35 mouse cellular contexts compared by ENCODE assay signal in the genomic region with DNA sequence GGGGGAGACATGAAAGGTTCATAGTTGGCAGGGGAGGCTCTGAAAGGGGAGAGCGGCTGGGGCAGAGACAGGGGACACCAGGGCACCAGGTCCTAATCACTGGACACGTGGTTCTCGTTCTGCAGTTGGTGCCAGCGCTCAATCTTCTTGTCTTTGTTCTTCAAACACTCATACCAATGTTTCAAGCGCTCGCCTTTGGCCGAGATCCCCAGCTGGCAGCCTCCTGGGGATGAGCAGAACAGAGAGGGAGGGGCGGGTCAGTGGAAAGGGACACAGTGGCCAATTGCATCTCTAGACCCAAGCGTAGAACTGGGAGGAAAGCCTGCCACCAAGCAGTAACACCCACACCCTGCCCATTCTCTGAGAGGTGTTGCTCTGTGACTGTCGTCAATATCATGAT. TPM values are rescaled to one million over a fixed set of nuclear protein-coding genes. Genes with fewer than 3 reads are reported as not detected.
DNase-seq lines count a peak whose midpoint lies in the region; ATAC-seq lines count a peak whose summit lies in the region.
"Had no signal": no experiment of that assay in that cellular context is flagged by ENCODE, and none has a peak within 500 bp of the region (broad histone marks: within the 10 kb centered on the region; RNA-seq: fewer than 3 reads in every experiment).

No protein-coding gene starts in this region.

- no peaks in the 10 kb centered on the region for H3K9me3 ChIP-seq in forebrain, embryonic 16.5 days (ENCODE audit: control insufficient read depth, low read length)
- H3K9me3 ChIP-seq: embryonic facial prominence, embryonic 13.5 days; forebrain, embryonic 12.5 days; hindbrain, embryonic 12.5 days; limb, embryonic 12.5 days; midbrain, embryonic 15.5 days; neural tube, embryonic 13.5 days had no signal

- H3K4me1 ChIP-seq in forebrain, embryonic 16.5 days (replicated peaks; ENCODE audit: control insufficient read depth, insufficient read depth, low read length) = no peaks in the 10 kb centered on the region
- H3K4me1 ChIP-seq: embryonic facial prominence, embryonic 13.5 days; limb, embryonic 12.5 days; midbrain, embryonic 15.5 days; neural tube, embryonic 13.5 days had no signal

- H3K4me3 ChIP-seq in forebrain, embryonic 16.5 days (replicated peaks; ENCODE audit: low read length) = no peak overlapping the region
- H3K4me3 ChIP-seq: embryonic facial prominence, embryonic 13.5 days; erythroblast, embryonic 14.5 days; forebrain, embryonic 12.5 days; hindbrain, embryonic 12.5 days; limb, embryonic 12.5 days; midbrain, embryonic 15.5 days; neural tube, embryonic 13.5 days had no signal

- no peak overlapping the region for H3K4me2 ChIP-seq in forebrain, embryonic 16.5 days (ENCODE audit: low read length)
- H3K4me2 ChIP-seq: embryonic facial prominence, embryonic 13.5 days; forebrain, embryonic 12.5 days; hindbrain, embryonic 12.5 days; limb, embryonic 12.5 days; liver, embryonic 11.5 days; midbrain, embryonic 15.5 days; neural tube, embryonic 13.5 days had no signal

- H3K9ac ChIP-seq in forebrain, embryonic 16.5 days (replicated peaks; ENCODE audit: low read depth, low read length) = no peak overlapping the region
- H3K9ac ChIP-seq: embryonic facial prominence, embryonic 13.5 days; forebrain, embryonic 12.5 days; hindbrain, embryonic 12.5 days; limb, embryonic 12.5 days; liver, postnatal 0 days; midbrain, embryonic 15.5 days; neural tube, embryonic 13.5 days had no signal

- DNase-seq in cerebellum, adult 9-10 months = peak; percentile 39
- no peak for DNase-seq in cerebellum, adult 11-12 months
- DNase-seq in layer of hippocampus, adult 18-20 months (ENCODE audit: low spot score in 2 of 2) = peak; percentile 22 to 46
- DNase-seq in layer of hippocampus, adult 9-10 months (ENCODE audit: low spot score) = no peak
- DNase-seq in right cerebral cortex, postnatal 36 days (ENCODE audit: low spot score in 2 of 2) = peak; percentile 14 to 23
- DNase-seq in right cerebral cortex, postnatal 4 days = no peak
- DNase-seq: embryo, embryonic 11 days; gastrocnemius, postnatal 14 days; kidney, adult 18-20 months; kidney, postnatal 4 days; liver, postnatal 0 days; thymus, postnatal 36 days had no signal

- WGBS in forebrain, embryonic 16.5 days = 69% methylated on average over 10 of the region's 10 CpGs

- no peaks in the 10 kb centered on the region for H3K36me3 ChIP-seq in forebrain, embryonic 16.5 days (ENCODE audit: control insufficient read depth, insufficient read depth)
- H3K36me3 ChIP-seq: embryonic facial prominence, embryonic 13.5 days; forebrain, embryonic 12.5 days; hindbrain, embryonic 12.5 days; limb, embryonic 12.5 days; midbrain, embryonic 15.5 days; neural tube, embryonic 13.5 days had no signal

- no peaks in the 10 kb centered on the region for H3K27me3 ChIP-seq in forebrain, embryonic 16.5 days (replicated peaks; ENCODE audit: control insufficient read depth, insufficient read depth, low read length)
- H3K27me3 ChIP-seq: embryonic facial prominence, embryonic 13.5 days; forebrain, embryonic 12.5 days; hindbrain, embryonic 12.5 days; midbrain, embryonic 15.5 days; neural tube, embryonic 13.5 days; Patski had no signal

- no peak for ATAC-seq in granulocyte monocyte progenitor cell, adult 5-6 weeks (replicated peaks; ENCODE audit: poor library complexity, severe bottlenecking)
- no peak for ATAC-seq in forebrain, embryonic 16.5 days
- ATAC-seq: CD4-positive, CD25-positive, alpha-beta regulatory T cell, adult 4 months; inflammation-experienced regulatory T-cells, adult 6 months; liver, postnatal 0 days; lung, postnatal 0 days; midbrain, embryonic 15.5 days; Patski had no signal

- H3K27ac ChIP-seq in forebrain, embryonic 16.5 days (ENCODE audit: low read length) = no peak overlapping the region
- H3K27ac ChIP-seq: embryonic facial prominence, embryonic 13.5 days; forebrain, embryonic 12.5 days; hindbrain, embryonic 12.5 days; limb, embryonic 12.5 days; macrophage; midbrain, embryonic 15.5 days; neural tube, embryonic 13.5 days had no signal

RNA-seq across cellular contexts. Expression of a gene that starts 27.7 kb away (rescaled TPM):
- not detected for total RNA-seq in layer of hippocampus, adult 18-20 months (2021)
- total RNA-seq in granulocyte monocyte progenitor cell, adult 5-6 weeks (2014; fragmentation: Nextera tagmentation) = not detected in 2 replicates
- not detected in 2 replicates for total RNA-seq in granulocyte monocyte progenitor cell, adult 5-6 weeks (2017)
- not detected in 2 replicates for polyA plus RNA-seq in forebrain, embryonic 16.5 days (2015; fragmentation: Nextera tagmentation; extraction: Ambion mirVana)
- total RNA-seq: adrenal gland, adult 18-20 months; adrenal gland, postnatal 4 days; gastrocnemius, postnatal 14 days; heart, adult 18-20 months; heart, postnatal 25 days; left cerebral cortex, postnatal 14 days had no signal
- polyA plus RNA-seq: CD4-positive, CD25-positive, alpha-beta regulatory T cell, adult 4 months; embryonic facial prominence, embryonic 13.5 days; erythroblast, embryonic 14.5 days; forebrain, embryonic 12.5 days; heart, embryonic 14.5 days; hindbrain, embryonic 12.5 days; inflammation-experienced regulatory T-cells, adult 6 months; kidney, embryonic 16.5 days; limb, embryonic 12.5 days; liver, embryonic 11.5 days; liver, postnatal 0 days; lung, postnatal 0 days; macrophage; neural tube, embryonic 13.5 days; Patski; stomach, embryonic 14.5 days had no signal

RNA-seq across cellular contexts. Expression of a gene that starts 34.8 kb away (rescaled TPM):
- under 1 TPM in 1 of 2 experiments, not detected in 1; 0.33 TPM for total RNA-seq in layer of hippocampus, adult 18-20 months (2021)
- 11.6 and 14.6 TPM in 2 replicates for total RNA-seq in granulocyte monocyte progenitor cell, adult 5-6 weeks (2014; fragmentation: Nextera tagmentation)
- total RNA-seq in granulocyte monocyte progenitor cell, adult 5-6 weeks (2017) = 10.4 and 14.3 TPM in 2 replicates
- 0.40 and 0.53 TPM in 2 replicates for polyA plus RNA-seq in forebrain, embryonic 16.5 days (2015; fragmentation: Nextera tagmentation; extraction: Ambion mirVana)
- total RNA-seq: gastrocnemius, postnatal 14 days had no signal
- polyA plus RNA-seq: erythroblast, embryonic 14.5 days had no signal

RNA-seq across cellular contexts. Expression of a gene that starts 54.7 kb away (rescaled TPM):
- total RNA-seq in layer of hippocampus, adult 18-20 months (2021) = not detected
- 2.9 TPM in 1 of 2 replicates, not detected in the other for total RNA-seq in granulocyte monocyte progenitor cell, adult 5-6 weeks (2014; fragmentation: Nextera tagmentation)
- 1.6 TPM in 1 of 2 replicates, not detected in the other for total RNA-seq in granulocyte monocyte progenitor cell, adult 5-6 weeks (2017)
- not detected in 2 replicates for polyA plus RNA-seq in forebrain, embryonic 16.5 days (2015; fragmentation: Nextera tagmentation; extraction: Ambion mirVana)
- total RNA-seq: heart, adult 18-20 months; left cerebral cortex, postnatal 14 days had no signal
- polyA plus RNA-seq: erythroblast, embryonic 14.5 days; forebrain, embryonic 12.5 days; hindbrain, embryonic 12.5 days had no signal

Comparison
In these comparisons a context has a peak if more than half of its experiments do, and no peak if none do; other contexts are left out.
1. DNase-seq: peak in cerebellum, adult 9-10 months (single experiment), layer of hippocampus, adult 18-20 months (2 of 2) and right cerebral cortex, postnatal 36 days (2 of 2); none in cerebellum, adult 11-12 months (single experiment), layer of hippocampus, adult 9-10 months (single experiment) and right cerebral cortex, postnatal 4 days (single experiment).
2. RNA of a gene that starts 34.8 kb away (total RNA-seq): 10.4 to 14.6 TPM in granulocyte monocyte progenitor cell, adult 5-6 weeks; 0.33 TPM in layer of hippocampus, adult 18-20 months; every median in the first group is over 4 times any median in the second.